Mouse (Mus musculus) forebrain, embryonic 16.5 days (tissue): ENCODE results near the gene Eif3c. TPM values are rescaled to one million over a fixed set of nuclear protein-coding genes. Genes with fewer than 3 reads are reported as not detected.

Experiments
- ATAC-seq: fragments of 200-750 bp; cut with Nextera tagmentation; 2 replicates; pipeline ENCODE4 v1.8.0; 2017; ENCODE audit warnings: mild to moderate bottlenecking, moderate library complexity
- H3K27ac ChIP-seq: fragments of 300-500 bp; sonication (generic); 2 replicates; pipeline ENCODE4 v1.5.1; 2014; ENCODE audit warnings: low read length, control low read depth
- H3K27me3 ChIP-seq: fragments of 300-500 bp; sonication (generic); replicated peaks from 2 replicates; pipeline ENCODE4 v1.6.1; 2014; ENCODE audit warnings: low read length; ENCODE audit not compliant: control insufficient read depth, insufficient read depth
- H3K36me3 ChIP-seq: fragments of 300-500 bp; sonication (generic); 2 replicates; pipeline ENCODE4 v1.6.1; 2014; ENCODE audit not compliant: control insufficient read depth, insufficient read depth
- H3K4me1 ChIP-seq: fragments of 300-500 bp; sonication (generic); replicated peaks from 2 replicates; pipeline ENCODE4 v1.6.1; 2014; ENCODE audit warnings: low read length; ENCODE audit not compliant: control insufficient read depth, insufficient read depth
- H3K4me2 ChIP-seq: fragments of 300-500 bp; sonication (generic); 2 replicates; pipeline ENCODE4 v1.6.1; 2014; ENCODE audit warnings: mild to moderate bottlenecking, low read length, control low read depth
- H3K4me3 ChIP-seq: fragments of 300-500 bp; sonication (generic); replicated peaks from 2 replicates; pipeline ENCODE4 v1.5.1; 2014; ENCODE audit warnings: mild to moderate bottlenecking, low read length, control low read depth
- H3K9ac ChIP-seq: fragments of 300-500 bp; sonication (generic); replicated peaks from 2 replicates; pipeline ENCODE4 v1.6.1; 2014; ENCODE audit warnings: low read depth, low read length, control low read depth
- H3K9me3 ChIP-seq: fragments of 300-500 bp; sonication (generic); 2 replicates; pipeline ENCODE4 v1.6.1; 2016; ENCODE audit warnings: low read length; ENCODE audit not compliant: control insufficient read depth
- WGBS: fragments of 180-500 bp; shearing (Covaris S2); extraction: QIAGEN DNeasy Blood & Tissue Kit; methylation state at CpG from one replicate; pipeline ENCODE4 v1.1.7; 2014; 5-methylcytosine and 5-hydroxymethylcytosine counted together
- microRNA-seq: library from miRNA; unstranded; fragments of <30 nt; microRNA quantifications from one replicate; pipeline ENCODE4, GENCODE M21; 2017
- polyA plus RNA-seq: library from polyadenylated mRNA; unstranded; fragments of >200 nt; fragmentation: Nextera tagmentation; extraction: Ambion mirVana; gene quantifications from 2 replicates; pipeline ENCODE4 v1.2.1, GENCODE M21; 2015

Gene Eif3c
- polyA plus RNA-seq, 1 experiment from 2014 or later, result 181 TPM

DNA sequence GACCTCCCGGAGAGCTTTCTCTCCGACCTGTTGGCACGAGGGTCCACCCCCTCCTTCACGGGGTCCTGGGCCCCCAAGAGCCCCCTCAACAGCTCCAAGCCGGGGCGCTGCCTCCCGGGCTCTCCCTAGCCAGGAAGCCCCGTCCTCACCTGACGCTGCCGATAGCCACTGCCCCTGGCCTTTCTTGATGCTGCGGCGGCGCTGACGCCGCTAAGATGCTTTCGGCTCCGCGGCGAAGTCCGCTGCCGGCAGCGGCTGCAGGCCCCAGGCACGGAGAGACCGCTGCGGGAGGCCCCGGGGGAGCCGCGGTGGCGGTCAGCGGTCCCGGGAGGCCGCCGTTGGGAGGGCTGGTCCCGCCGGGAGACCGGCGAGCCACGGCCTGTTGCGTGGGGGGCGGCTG is 63.5 kb downstream of the Eif3c start:
- no peak; the same call in 1 of the 2 replicates for ATAC-seq
- Histone ChIP-seq H3K27me3 (no peaks in the 10 kb centered on the region), H3K27ac (peak overlapping the region; percentile 99), H3K4me1 (peaks cover 15% of the 10 kb centered on the region), H3K36me3 (peaks cover 29% of the 10 kb centered on the region), H3K4me3 (peak overlapping the region; percentile 100), H3K4me2 (peak overlapping the region; percentile 59), H3K9me3 (no peaks in the 10 kb centered on the region), H3K9ac (peak overlapping the region; percentile 99)
- WGBS, result under 1% methylated on average over 39 of the region's 40 CpGs

DNA sequence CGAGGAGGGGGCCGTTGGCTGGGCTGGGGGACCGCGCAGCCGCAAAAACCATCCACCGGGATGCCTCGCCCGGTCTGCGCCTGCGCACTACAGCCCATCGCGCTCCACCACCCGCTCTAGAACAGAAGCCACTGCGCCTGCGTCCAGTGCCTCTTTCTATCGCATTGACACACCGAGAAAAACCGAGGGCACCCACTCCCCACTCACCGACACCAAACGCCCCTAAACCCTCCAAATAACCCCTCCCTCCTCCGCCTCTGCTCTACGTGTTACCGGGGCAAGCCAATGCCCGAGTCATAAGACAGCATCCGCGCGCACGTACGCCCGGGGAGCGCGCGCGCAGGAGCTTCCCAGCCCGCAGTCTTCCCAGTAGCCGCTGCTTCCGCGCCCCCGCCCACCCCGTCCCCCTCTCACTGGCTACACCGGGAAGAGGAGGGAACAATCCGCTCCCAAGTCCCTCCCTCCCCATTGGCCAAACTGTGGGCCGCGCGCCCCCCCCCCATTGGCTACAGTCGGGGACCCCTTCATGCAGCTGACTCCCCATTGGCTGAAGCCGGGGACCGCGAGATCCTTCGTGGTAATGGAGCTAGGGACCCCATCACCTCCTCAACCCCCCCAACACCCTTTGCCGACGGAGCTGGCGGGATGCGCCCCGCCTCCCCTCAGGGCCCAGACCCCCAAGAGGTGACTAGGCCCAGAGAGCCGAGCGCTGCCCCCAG is 64.0 kb downstream of the Eif3c start:
- Histone ChIP-seq H3K4me3 (peak overlapping the region; percentile 100), H3K27me3 (no peaks in the 10 kb centered on the region), H3K9ac (peak overlapping the region; percentile 99), H3K4me1 (peaks cover 15% of the 10 kb centered on the region), H3K9me3 (no peaks in the 10 kb centered on the region), H3K4me2 (peak overlapping the region; percentile 88), H3K36me3 (peaks cover 35% of the 10 kb centered on the region), H3K27ac (peak overlapping the region; percentile 99)
- WGBS, result 0% methylated on average over 49 of the region's 57 CpGs
- ATAC-seq, result peak; percentile 88

DNA sequence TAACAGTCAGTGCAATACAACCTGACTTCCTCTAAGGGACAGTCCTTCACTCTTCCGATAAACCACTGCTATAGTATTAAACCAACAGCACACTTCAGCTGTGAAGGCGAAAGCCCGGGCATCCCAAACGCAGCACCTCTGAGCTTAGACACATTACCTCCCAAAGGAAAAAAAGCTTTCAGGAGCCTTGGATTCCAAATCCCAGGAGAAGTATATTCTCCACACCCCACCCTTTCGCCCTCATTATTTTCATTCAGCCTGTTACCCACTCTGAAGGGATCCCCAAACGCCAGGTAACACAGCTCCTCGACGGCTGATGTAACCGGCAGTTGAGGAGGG is 64.6 kb downstream of the Eif3c start:
- H3K4me2 ChIP-seq, result peak overlapping the region; percentile 88
- H3K27ac ChIP-seq, result peak overlapping the region; percentile 99
- no peaks in the 10 kb centered on the region for H3K27me3 ChIP-seq
- H3K9me3 ChIP-seq, result no peaks in the 10 kb centered on the region
- peaks cover 40% of the 10 kb centered on the region for H3K36me3 ChIP-seq
- no peak for ATAC-seq
- H3K9ac ChIP-seq, result peak overlapping the region; percentile 99
- 2% methylated on average over 9 of the region's 9 CpGs for WGBS
- H3K4me1 ChIP-seq, result peaks cover 15% of the 10 kb centered on the region
- H3K4me3 ChIP-seq, result peak overlapping the region; percentile 100

DNA sequence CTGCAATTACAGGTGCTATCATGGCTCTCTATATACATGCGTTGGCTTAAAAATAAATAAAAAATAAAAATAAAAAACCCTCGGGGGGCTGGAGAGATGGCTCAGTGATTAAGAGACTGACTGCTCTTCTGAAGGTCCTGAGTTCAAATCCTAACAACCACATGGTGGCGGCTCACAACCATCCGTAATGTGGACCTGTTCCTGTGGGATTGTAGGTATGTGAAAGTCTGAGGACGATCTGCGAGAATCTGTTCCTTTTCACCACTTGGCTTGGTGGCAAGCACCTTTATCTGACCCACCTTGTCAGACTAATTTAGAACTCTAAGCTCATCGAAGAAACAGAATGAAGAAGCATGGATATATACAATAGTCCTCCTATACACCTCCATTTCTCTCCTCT is 66.8 kb downstream of the Eif3c start:
- Histone ChIP-seq H3K4me1 (peaks cover 15% of the 10 kb centered on the region), H3K27ac (no peak overlapping the region), H3K9me3 (no peaks in the 10 kb centered on the region), H3K9ac (no peak overlapping the region), H3K27me3 (no peaks in the 10 kb centered on the region), H3K36me3 (peaks cover 59% of the 10 kb centered on the region), H3K4me3 (no peak overlapping the region), H3K4me2 (no peak overlapping the region)
- 94% methylated on average over 7 of the region's 7 CpGs for WGBS
- no peak for ATAC-seq

DNA sequence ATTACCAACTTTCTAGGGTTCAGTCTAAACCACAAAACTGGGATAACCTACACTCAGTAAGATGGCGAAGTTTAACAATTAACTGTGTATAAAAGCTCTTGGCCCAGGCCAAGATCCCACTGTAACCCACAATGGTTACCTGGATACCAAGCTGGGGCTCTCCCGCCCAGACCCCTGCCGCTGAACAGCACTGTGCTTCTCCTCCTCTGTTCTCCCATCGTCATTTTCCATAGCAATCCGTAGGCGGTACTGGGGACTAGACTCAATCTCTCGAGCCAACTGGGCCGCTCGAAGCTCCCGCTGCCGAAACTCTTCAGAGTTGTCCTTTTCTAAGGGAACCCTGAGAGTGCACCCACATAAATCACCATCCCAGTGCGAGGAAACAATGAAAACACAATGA is 68.2 kb downstream of the Eif3c start:
- H3K4me2 ChIP-seq, result no peak overlapping the region
- H3K27me3 ChIP-seq, result no peaks in the 10 kb centered on the region
- H3K9ac ChIP-seq, result no peak overlapping the region
- H3K4me3 ChIP-seq, result no peak overlapping the region
- no peaks in the 10 kb centered on the region for H3K9me3 ChIP-seq
- 87% methylated on average over 12 of the region's 12 CpGs for WGBS
- no peak overlapping the region for H3K27ac ChIP-seq
- H3K4me1 ChIP-seq, result peaks cover 10% of the 10 kb centered on the region
- ATAC-seq, result no peak
- peaks cover 74% of the 10 kb centered on the region for H3K36me3 ChIP-seq

DNA sequence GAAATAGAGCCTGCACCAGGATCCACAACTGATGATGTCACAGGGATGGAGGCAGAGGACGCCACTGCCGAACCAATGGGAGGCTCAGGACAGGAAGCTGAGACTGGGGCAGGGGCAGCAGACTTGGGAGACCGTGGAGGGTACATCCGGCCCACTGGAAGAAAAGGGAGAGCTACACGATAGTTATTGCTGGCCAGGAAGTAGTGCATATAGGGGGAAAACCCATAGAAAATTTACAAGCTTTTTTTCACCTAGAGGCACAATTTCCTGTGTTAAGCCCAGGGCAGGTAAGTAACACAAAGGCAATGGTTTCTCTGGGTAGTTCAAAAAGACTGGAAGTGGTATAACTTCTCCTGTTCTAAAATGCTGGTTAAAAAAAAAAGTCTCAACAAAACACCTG is 69.7 kb downstream of the Eif3c start:
- ATAC-seq, result no peak
- 88% methylated on average over 5 of the region's 5 CpGs for WGBS
- Histone ChIP-seq H3K4me2 (no peak overlapping the region), H3K27me3 (no peaks in the 10 kb centered on the region), H3K9ac (no peak overlapping the region), H3K4me3 (no peak overlapping the region), H3K27ac (no peak overlapping the region), H3K36me3 (peaks cover 84% of the 10 kb centered on the region), H3K9me3 (no peaks in the 10 kb centered on the region), H3K4me1 (peaks cover 8% of the 10 kb centered on the region)

Small RNA genes within 50 kb of the gene (microRNA-seq; reads per million reads assigned to microRNA genes)
- gene Mir7059, result 3.5 reads per million, percentile 14 among the genes with 10 or more reads in this experiment

Other genes with a start within 250 kb of the Eif3c start
- gene Lat, start 196.8 kb downstream of the Eif3c start, polyA plus RNA-seq, result 0.77 and 0.98 TPM in 2 replicates
- gene Spns1, start 189.0 kb downstream of the Eif3c start, polyA plus RNA-seq, result 75.5 and 80.1 TPM in 2 replicates
- gene Nfatc2ip, start 169.7 kb downstream of the Eif3c start, polyA plus RNA-seq, result 2.6 and 2.9 TPM in 2 replicates
- not detected in 2 replicates for gene Cd19, start 151.5 kb downstream of the Eif3c start, polyA plus RNA-seq
- gene Rabep2, start 137.7 kb downstream of the Eif3c start, polyA plus RNA-seq, result 24.4 and 26.5 TPM in 2 replicates
- gene Atp2a1, start 103.3 kb downstream of the Eif3c start, polyA plus RNA-seq, result 0.30 and 0.51 TPM in 2 replicates
- gene Sh2b1, start 91.0 kb downstream of the Eif3c start, polyA plus RNA-seq, result 71.2 and 73.9 TPM in 2 replicates
- 131 and 140 TPM in 2 replicates for gene Tufm, start 79.0 kb downstream of the Eif3c start, polyA plus RNA-seq
- 65.4 and 69.9 TPM in 2 replicates for gene Atxn2l, start 63.0 kb downstream of the Eif3c start, polyA plus RNA-seq
- 0.29 and 0.77 TPM in 2 replicates for gene Apobr, start 18.5 kb upstream of the Eif3c start, polyA plus RNA-seq
- gene Cln3, start 19.4 kb upstream of the Eif3c start, polyA plus RNA-seq, result 34.4 and 37.3 TPM in 2 replicates
- gene Il27, start 28.5 kb upstream of the Eif3c start, polyA plus RNA-seq, result not detected in 2 replicates
- gene Nupr1, start 64.5 kb upstream of the Eif3c start, polyA plus RNA-seq, result 5.2 and 5.7 TPM in 2 replicates
- 55.8 and 57.5 TPM in 2 replicates for gene Sgf29, start 82.9 kb upstream of the Eif3c start, polyA plus RNA-seq
- 4.3 and 5.9 TPM in 2 replicates for gene Sult1a1, start 110.0 kb upstream of the Eif3c start, polyA plus RNA-seq
- gene Bola2, start 129.0 kb upstream of the Eif3c start, polyA plus RNA-seq, result 124 and 132 TPM in 2 replicates
- 14.4 and 20.3 TPM in 2 replicates for gene Slx1b, start 129.4 kb upstream of the Eif3c start, polyA plus RNA-seq
- 109 and 119 TPM in 2 replicates for gene Coro1a, start 141.4 kb upstream of the Eif3c start, polyA plus RNA-seq
- gene Mapk3, start 193.2 kb upstream of the Eif3c start, polyA plus RNA-seq, result 98.2 and 100.0 TPM in 2 replicates
- gene Gdpd3, start 199.9 kb upstream of the Eif3c start, polyA plus RNA-seq, result 1.3 and 2.6 TPM in 2 replicates
- gene Ypel3, start 210.5 kb upstream of the Eif3c start, polyA plus RNA-seq, result 199 and 202 TPM in 2 replicates
- gene Tbx6, start 215.1 kb upstream of the Eif3c start, polyA plus RNA-seq, result 0.73 and 0.86 TPM in 2 replicates
- 196 and 202 TPM in 2 replicates for gene Ppp4c, start 226.1 kb upstream of the Eif3c start, polyA plus RNA-seq
- gene Fam57b, start 231.3 kb upstream of the Eif3c start, polyA plus RNA-seq, result 32.8 and 40.4 TPM in 2 replicates